Mouse (Mus musculus): Measurements from ENCODE around the gene Klra17.
"Not testable (repeated sequence)": the region's sequence is repeated elsewhere in the genome, so short reads cannot be mapped to it uniquely, and the experiment has no call there.

- not testable (repeated sequence) for TF ChIP-seq CTCF (IDR thresholded peaks at IDR 0.05; ENCODE audit: insufficient read depth, low read length); POLR2A (IDR thresholded peaks at IDR 0.05; ENCODE audit: borderline replicate concordance, extremely low read depth, low read depth, low read length)
These were observed 92.3 kb downstream of the Klra17 start, which contains the start of gene Gm156 for GRCm38 (mm10) chr6:129784170-129784569.

Measured in lung, adult 2 months (tissue).